Mouse (Mus musculus) kidney, adult 8-10 months (tissue): Measurements from ENCODE around the gene Depdc5.
"Not testable (repeated sequence)": the region's sequence is repeated elsewhere in the genome, so short reads cannot be mapped to it uniquely, and the experiment has no call there.

ENCODE experiments used
- DNase-seq, 2 experiments: peaks; one replicate each; pipeline ENCODE4 v3.0.0; 2022

Gene Depdc5

DNA sequence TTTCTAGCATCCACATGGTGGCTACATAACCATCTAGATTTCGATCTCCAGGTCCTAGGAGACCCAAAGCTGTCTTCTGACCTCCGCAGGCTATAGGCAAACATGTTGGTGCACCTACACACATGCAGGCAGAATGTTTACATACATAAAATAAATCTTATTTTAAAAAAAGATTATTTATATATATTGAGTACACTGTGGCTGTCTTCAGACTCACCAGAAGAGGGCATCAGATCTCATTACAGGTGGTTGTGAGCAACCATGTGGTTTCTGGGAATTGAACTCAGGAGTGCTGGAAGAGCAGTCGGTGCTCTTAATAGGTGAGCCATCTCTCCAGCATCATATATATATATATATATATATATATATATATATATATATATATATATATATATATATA, 50.6 kb downstream of the Depdc5 start:
- no peak for DNase-seq

DNA sequence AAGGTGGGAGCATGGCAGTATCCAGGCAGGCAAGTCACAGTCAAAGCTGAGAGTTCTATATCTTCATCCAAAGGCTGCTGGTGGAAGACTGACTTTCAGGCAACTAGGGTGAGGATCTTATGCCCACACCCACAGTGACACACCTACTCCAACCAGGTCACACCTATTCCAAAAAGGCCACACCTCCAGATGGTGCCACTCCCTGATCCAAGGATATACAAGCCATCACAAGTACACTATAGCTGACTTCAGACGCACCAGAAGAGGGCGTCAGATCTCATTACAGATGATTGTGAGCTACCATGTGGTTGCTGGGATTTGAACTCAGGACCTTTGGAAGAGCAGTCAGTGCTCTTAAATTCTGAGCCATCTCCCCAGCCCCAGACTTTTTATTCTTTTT, 55.8 kb downstream of the Depdc5 start:
- DNase-seq, result not testable (repeated sequence)

DNA sequence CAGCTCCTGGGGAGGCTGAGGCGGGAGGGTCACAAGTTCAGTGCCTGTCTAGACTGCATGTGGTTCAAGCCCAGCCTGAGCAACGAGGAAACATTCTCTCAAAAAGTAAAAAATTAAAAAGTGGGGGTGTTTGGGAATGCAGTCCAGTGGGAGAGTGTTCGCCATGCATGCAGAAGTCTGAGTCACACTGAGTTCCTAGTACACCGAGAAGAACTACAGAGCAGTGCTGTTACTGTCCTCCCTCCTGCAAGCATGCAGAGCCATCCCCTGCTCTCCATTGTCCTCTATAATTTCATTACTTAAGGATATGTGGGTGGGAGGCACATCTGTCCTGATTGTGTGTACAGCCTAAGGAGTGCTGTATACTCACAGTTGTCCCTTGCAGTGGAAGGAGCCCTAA, 59.4 kb downstream of the Depdc5 start:
- no peak for DNase-seq

DNA sequence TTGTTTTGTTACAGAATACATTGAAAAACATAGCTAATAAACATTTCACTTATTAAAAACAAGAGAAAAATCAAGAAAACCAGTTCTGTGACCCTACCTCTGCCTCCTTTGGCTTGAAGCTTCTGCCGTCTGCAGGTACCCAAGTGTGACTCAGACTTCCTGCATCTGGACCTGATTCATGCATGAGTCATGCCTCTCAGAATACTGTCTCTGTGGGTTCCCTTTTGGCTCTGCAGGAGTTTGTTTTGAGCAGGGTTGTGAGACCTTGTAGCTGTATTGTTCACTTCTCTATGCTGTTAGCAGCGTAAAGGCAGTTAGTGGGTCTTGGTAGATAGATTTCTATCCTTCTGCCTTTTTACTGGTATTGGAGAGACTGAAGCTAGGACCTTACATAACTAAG, 67.3 kb downstream of the Depdc5 start:
- DNase-seq, result no peak

DNA sequence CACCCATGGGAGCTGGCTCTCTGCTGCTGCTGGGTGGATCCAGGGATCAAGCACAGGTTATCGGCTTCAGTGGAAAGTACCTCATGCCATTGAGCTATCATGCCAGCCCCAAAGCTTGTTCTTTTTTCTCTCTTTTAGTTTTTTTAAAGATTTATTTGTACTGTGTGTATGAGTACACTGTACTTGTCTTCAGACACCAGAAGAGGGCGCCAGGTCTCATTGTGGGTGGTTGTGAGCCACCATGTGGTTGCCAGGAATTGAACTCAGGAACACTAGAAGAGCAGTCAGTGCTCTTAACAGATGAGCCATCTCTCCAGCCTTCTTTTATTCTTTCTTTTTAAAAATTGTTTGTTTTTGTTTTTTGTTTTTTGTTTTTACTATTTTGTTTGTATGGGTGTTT, 71.2 kb downstream of the Depdc5 start:
- no peak for DNase-seq

DNA sequence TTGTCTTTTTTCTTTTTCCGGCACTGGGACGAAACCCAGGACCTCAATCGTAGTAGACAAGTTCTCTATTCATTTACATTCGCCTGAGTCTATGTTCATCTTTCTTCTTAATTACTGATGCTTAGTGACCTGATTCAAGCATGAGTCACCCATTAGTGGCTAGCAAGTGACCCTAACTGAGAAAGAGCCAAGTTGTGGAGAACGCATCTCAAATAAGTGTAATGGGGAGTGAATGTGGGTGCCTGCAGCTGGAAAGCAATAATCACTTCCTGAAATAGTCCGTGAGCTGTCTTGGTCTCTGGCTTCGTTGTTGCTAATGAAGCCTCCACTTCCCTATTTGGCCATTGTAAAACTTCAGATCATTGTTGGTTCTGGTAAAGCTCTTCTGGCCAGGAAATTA, 77.1 kb downstream of the Depdc5 start:
- no peak for DNase-seq

DNA sequence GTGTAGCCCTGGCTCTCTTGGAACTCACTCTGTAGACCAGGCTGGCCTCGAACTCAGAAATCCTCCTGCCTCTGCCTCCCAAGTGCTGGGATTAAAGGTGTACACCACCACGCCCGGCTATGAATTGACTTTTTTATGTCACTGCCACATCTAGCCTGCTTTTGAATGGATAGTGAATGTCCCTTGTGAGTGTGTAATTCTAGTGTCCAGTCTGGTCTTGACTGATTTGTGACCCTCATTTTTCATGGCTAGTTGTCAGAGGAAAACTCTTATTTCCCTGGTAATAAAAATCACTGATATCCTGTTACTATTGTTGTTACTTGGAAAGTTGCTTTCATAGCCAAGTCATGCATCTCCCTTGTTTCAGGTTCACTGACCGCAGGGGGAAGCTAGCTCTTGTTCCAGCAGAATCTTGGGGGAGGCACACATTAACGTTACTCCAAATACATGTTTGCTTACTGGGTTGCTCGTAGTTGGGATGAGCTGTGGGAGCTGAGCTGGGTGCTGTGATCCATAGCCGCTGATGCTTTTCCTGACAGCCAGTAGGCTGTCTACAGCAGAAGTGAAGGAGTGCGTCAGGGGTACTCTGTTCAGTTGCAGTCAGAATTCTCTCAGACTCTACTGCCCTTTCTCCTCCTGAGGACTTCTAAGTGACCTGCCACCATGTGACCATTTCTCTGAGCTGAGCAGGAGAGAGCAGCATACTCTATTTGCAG, 77.9 kb downstream of the Depdc5 start:
- no peak for DNase-seq

DNA sequence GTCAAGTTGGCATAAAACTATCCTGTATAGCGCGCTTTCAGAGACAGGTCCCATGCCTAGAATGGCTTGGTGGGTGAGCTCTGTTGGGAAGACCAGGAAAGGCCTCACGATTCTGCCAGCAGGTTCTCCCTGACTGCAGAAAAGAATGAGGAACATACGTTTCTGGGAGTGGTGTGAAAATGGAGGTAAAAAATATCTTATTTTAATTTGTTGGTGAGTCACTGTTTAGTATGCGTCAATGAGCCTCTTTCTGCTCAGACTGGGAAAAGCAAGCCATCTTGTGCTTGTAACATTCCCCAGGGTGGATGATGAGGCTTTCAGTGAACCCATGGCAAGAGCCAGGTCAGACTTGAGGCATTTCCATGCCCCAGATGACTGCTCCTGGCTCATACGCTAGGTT, 86.6 kb downstream of the Depdc5 start:
- DNase-seq, result no peak

DNA sequence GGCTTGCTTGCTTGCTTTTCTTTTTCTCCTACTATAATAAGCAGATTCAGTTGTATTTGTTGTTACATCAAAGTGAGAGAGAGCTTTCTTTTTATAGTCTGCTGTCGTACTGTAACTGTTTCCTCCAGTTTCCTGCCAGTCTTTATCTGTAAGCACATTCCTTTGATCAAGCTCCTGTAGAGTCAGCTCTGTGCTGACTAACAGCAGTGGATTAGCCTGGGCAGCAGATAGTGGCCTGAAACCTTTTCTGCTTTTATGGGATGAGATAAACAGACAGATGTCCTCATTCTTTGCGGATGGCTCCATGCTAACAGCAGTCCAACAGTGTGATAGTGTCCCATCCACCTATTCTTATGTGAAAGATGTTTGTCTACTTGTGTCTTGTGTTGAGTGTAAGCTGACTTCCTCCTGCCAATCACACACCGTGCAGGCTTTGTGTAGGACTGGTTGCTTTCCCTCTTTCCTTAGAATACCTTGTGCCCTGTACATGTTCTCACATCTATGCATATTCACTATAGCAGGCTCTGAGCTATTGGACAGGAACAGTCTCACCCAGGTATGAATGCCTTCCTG, 87.3 kb downstream of the Depdc5 start:
- DNase-seq, result no peak

DNA sequence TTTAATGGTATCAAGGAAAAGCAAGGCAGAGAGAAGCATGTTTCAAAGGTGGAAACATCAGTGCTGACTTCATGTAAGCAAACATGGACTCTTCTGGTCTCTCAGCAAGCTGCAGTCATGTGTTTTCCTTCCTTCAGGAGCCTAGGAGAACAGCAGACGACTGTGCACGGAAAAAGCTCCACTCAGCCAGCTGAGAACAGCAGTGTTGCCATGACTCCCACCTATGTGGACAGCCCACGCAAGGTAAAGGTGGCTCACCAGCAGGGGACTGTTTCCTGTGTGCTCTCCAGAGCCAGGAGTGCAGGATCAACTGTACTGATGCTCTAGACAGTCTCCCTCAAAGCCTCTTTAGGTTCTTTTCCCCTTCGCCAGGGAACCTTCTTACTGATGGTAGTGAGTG, 92.2 kb downstream of the Depdc5 start:
- no peak for DNase-seq

DNA sequence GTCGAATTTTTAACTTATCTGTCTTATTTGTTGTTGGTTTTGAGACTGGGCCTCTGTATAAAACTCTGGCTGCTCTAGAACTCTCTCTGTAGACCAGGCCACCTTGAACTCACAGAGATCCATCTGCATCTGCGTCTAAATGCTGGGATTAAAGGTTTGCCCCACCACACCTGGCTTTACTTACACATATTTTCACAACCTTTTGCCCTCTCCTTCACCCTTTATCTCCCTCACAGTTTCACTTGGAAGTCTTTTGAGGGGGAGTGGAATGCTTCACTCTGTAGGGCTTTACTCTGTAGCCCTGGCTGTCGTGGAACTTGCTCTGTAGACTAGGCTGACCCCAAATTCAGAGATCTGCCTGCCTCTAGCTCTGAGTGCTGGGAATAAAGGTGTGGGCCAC, 98.1 kb downstream of the Depdc5 start:
- no peak for DNase-seq

DNA sequence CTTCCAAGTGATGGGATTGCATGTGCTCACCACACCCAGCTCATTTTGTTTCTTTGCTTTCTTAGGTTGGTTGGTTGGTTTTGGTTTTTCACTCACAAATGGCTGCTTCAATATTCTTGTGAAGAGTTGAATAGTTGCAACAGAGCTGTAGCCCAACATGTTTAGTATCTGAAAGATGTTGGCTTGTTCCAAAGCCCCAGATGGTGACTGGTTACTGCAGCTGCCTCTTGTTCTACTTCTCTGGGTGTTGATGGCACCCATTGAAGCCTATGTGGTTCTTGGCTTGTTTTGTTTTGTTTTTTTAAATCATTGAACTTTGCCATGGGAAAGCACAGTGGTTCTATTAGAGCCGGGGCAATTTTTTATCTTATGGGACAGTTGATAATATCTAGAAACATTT, 99.1 kb downstream of the Depdc5 start:
- no peak for DNase-seq

DNA sequence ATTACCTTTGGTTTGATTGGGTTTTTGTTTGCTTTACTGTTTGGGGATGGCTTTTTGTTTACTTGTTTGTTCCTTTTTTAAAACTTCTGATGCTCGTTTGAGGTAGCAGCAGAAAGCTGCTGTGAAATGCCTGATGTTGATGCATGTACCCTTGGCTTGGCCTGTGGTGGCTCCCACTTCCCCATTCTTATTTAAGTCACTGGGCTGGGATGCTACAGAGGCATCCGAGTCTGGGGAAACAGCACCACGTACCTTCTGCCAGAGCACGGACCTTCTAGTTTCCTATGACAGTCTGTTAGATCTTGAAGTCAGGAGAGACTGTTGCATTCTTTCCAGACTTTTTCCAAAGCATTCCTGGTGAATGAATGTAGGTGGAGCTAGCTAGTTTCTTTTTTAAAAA, 113.0 kb downstream of the Depdc5 start:
- DNase-seq, result no peak

DNA sequence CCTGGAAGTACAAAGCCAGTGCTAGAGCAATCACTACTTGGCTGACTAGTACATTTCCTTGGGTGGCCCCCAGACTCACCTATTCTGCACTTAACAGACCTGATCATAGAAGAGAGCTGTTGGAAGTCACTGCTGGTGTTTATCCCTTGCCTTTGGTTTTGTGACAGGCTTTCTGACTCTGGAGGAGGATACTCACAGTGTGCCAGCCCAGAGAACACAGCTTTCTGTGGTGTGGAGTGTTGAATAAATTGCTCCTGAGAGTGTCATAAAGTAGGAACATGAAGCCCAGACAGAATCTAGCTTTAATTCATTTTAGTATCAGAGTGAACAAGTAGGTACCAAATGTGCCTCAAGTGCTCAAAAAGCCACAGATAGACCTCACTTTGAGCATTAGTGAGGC, 113.7 kb downstream of the Depdc5 start:
- no peak for DNase-seq

DNA sequence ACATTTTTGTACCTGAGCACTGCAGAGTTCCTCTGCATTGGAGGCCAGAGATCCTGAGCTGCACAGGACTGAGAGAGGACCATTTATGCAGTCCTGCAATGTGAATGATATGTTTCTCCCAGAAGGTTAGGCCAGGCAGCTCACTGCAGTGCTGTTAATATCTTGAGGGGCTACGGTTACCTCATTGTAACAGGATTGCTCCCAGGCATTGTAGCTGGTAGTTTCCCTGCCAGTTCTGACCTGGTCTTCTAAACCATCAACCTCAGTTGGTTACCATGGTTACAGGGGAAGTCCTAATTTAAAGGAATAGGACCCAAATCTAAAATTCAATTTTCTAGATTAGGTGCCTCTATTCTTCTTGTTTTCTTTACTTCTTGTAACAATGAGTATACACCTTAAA, 121.9 kb downstream of the Depdc5 start:
- no peak for DNase-seq

DNA sequence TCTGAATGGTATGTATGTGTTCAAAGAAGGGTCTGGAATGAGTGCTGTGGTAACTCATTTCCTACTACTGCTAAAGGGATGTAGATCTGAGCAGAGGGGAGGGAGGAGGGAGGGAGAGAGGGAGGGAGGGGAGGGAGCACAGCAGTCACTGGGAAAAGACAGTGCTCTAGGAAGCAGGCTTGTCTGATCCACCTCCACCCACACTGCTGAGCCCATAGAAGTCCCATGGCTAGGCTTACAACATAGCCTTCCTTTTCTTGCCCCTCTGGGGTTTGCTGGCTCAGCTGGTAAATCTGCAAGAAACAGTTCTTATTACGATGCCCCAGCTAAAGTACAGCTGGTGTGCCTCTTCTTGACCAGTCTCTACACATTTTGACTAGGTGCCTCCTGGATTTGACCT, 124.4 kb downstream of the Depdc5 start:
- DNase-seq, result no peak

DNA sequence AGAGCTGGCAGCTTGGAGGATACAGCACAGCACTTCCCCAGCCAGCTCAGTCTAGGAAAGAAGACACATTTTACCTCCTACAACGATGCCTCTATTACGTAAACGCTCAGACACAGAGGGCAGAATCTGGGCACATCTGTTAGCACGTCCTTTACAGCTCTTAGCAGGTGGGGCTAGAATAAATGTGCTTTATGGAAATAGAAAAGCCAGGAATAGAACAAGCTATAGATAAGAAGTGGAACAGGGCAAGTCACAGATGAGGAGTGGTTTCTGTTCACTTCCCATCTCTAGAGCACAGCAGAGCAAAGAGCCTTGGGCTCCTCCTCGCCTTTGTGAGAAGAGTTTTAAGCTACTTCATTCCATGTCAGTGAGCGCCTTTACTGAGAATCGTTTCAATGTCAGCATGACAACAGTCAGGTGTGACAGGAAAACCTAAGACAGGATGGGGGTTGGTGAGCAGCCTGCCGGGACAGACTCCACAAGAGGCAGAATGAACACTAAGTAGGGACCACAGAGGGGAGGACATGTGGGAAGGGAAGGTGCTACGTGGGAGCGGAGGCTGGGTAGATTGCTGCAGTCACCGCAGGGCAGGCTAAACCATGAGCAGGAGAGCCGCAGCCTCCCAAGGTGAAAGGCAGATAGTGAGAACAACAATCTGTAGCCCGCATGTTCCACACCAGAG, 126.6 kb downstream of the Depdc5 start:
- no peak for DNase-seq

DNA sequence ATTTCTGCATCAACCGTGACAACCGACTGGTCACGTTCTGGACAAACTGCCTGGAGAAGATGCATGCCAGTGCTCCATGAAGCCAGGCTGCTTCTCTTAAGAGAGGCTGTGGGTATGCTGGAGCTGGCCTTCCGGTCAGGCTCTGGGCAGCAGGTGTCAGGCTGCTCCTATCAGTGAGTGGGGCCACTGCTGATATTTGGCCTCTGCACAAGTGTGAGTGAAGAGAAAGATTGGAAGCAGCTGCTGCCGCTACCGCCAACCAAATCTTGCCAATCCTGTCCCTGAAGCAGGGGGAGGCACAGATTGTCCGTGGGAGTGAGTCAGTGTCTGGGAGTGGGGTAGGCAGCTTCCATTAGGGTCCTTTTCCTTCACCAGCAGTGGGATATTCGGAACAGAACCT, 127.7 kb downstream of the Depdc5 start:
- no peak for DNase-seq

DNA sequence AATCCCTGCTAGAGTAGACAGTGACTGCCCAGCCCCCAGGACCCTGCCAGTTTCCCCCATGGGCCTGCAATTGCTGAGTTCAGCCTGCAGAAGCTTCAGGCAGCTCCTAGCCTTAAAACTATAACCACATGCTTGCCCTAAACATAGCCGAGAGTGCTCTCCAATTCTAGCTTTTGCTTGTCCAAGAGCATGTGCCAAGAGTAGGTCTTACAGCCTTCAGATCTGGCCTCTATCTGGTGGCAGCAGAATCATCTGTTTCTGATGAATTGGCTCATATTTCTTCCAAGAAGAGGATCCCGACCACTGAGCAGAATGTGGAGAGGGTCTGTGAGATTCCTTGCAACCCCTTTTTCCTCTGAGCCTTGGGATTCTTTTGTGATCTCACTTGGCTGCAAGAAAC, 131.0 kb downstream of the Depdc5 start:
- no peak for DNase-seq

DNA sequence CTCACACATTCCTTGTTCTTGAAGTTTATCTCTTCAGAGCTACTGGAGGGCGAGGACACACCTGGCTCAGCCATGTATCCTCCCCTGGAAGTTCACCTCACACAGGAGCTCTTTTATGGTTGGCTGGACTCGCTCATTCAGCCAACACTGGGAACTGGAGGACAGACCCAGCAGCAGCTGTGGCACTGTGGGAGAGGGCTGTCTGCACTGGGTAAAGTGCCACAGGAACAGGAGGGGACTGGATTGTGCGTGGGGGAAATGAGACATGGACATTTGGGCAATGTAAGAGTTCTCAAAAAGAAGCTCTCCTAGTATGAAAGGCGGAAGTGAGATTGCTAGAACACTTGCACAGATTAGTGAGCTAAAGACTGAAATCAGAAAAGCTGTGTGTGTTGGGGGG, 132.3 kb downstream of the Depdc5 start:
- DNase-seq, result no peak

DNA sequence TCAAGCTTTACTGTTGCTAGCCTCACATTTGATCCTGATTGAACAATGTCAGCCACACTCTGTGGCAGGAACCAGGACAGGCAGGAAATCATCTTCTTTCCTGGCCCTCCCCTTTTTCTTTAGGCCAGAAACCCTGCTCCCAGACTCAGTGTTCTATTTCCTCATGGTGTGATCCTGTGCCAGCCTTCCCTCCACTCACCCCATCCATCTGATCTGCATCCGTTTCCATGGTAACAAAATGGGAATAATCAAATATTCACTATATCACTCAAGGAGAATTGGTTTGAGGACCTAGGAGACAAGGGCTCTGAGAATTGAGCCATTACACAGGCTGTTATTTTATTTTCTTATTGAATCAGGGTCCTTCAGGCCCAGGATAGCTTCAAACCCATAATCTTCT, 133.1 kb downstream of the Depdc5 start:
- no peak for DNase-seq

DNA sequence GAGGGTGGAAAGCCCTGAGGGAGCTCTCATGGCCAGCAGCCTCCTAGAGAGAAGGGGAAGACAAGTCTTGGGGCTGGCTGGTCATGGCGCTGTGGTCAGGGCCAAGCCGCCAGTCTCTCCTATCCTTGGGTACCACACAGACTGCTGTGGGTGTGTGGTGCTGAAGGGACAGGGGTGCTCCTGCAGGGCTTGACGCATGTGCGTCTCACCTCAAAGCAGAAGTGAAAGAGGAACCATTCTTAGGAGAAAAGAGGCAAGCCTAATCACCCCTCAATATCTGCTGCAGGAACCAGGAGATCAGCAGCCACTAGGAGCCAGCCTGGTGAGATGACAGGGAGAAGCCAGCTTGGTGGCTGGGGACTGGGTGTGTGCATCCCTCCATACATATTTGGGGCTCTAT, 134.2 kb downstream of the Depdc5 start:
- no peak for DNase-seq

DNA sequence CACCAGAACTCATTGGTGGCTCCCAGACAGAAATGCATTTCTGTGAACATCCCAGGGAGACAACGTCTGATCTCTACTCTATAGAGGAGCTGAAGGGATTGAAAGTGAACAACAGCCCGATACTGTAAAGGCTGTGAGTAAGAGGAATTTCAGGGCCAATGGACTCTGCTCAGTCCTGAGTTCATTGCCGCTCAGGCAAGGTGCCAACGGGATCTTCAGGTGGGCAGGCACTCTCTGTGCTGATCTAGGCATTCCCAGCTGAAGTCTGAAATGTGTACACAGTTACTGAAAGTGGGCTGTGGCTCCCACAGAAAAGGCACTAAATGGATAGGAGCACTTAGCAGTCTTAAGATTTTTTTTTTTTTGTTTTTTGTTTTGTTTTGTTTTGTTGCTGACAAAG, 135.3 kb downstream of the Depdc5 start:
- DNase-seq, result peak; percentile 74 to 76

DNA sequence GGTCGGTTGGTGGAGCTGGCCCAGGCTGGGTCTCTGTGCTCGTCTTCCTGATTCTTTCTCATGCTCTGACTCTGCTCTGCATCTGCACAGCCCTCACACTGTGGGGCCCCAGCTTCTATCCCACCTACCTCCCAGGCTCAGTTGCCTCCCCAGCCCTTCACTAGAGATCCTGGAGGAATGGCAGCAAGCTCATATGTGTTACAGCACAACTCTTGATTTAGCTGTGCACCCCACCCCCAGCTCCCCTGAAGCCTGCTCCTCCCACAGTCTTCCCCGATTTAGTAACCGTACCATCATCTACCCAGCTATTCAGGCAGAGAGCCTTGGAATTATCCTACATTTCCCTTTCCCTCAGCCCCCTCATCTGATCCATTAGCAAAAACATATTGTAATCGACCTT, 137.6 kb downstream of the Depdc5 start:
- no peak for DNase-seq

DNA sequence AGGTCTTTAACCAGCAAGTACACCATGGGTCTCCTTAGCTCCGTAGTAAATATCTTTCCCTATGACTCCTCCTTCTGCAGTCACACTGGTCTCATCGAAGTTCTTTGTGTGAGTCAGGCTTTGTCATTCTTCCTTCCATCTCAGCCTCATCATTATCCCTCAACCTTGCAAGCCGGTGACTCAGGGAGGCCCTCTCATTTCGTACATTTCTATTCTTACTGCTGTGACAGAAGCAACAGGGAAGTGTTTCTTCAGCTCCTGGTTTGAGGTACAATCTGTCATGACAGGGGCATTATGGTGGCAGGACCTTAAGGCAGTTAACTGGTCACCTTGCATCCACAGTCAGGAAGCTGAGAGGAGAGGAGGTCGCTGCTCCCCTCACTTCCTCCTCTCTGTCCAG, 139.3 kb downstream of the Depdc5 start:
- DNase-seq, result no peak
